Comparison of ENCODE assay signal across 8 mouse cellular contexts in genomic region chr5:125433793-125434337, GRCm38 (mm10). TPM values are rescaled to one million over a fixed set of nuclear protein-coding genes. Genes with fewer than 3 reads are reported as not detected.
DNase-seq lines count a peak whose midpoint lies in the region; ATAC-seq and TF ChIP-seq lines count a peak whose summit lies in the region.

Gene Dhx37, minus strand, starts transcription at chr5:125434121.

- no peak for TF ChIP-seq RAD21 in CH12.LX (IDR thresholded peaks at IDR 0.05; ENCODE audit: low read depth, low read length)

- no peaks in the 10 kb centered on the region for H3K27me3 ChIP-seq in CH12.LX (replicated peaks)
- no peaks in the 10 kb centered on the region for H3K27me3 ChIP-seq in forebrain, embryonic 11.5 days (ENCODE audit: control insufficient read depth, insufficient read depth, low read length)
- no peaks in the 10 kb centered on the region for H3K27me3 ChIP-seq in heart, embryonic 16.5 days (ENCODE audit: control insufficient read depth, insufficient read depth, low read length)
- no peaks in the 10 kb centered on the region for H3K27me3 ChIP-seq in liver, embryonic 15.5 days
- no peaks in the 10 kb centered on the region for H3K27me3 ChIP-seq in neural tube, embryonic 12.5 days (replicated peaks)

- H3K79me2 ChIP-seq in CH12.LX (replicated peaks; ENCODE audit: control insufficient read depth, extremely low read depth, insufficient read depth, poor library complexity, severe bottlenecking), result peaks cover 15% of the 10 kb centered on the region

- ATAC-seq in forebrain, embryonic 11.5 days (replicated peaks; ENCODE audit: low FRiP score), result peak; percentile 95
- ATAC-seq in heart, embryonic 16.5 days (replicated peaks; ENCODE audit: extremely low read depth, insufficient read depth, low FRiP score), result peak; percentile 95
- peak; percentile 97 for ATAC-seq in liver, embryonic 15.5 days (ENCODE audit: insufficient read depth)
- ATAC-seq in neural tube, embryonic 12.5 days (ENCODE audit: low FRiP score, low read depth), result peak; percentile 94

- DNase-seq in CH12.LX (ENCODE audit: extremely low read depth), result peak; percentile 98
- peak; percentile 94 for DNase-seq in c-Kit-positive CD71-positive TER-119-negative erythroid progenitor cells, embryonic 14.5 days (ENCODE audit: low read depth)
- DNase-seq in forebrain, embryonic 11.5 days (ENCODE audit: low spot score), result peak; percentile 96
- peak; percentile 95 to 97 for DNase-seq in kidney, postnatal 36 days
- DNase-seq in telencephalon, adult 2 months (ENCODE audit: low read depth, low spot score), result peak; percentile 93

- dilution Hi-C loops in CH12.LX (cut with MboI; ENCODE audit: extremely low pct_ligation_motif_present, extremely low pct_unique_long_range_greater_than_20kb, low sequenced_read_pairs), result no loop called here

- no peak for TF ChIP-seq CTCF in CH12.LX (conservative IDR thresholded peaks at IDR 0.05 in 1 of 2, IDR thresholded peaks at IDR 0.05 in 1 of 2; ENCODE audit: low read depth in 2 of 2, low read length in 2 of 2)

- in situ Hi-C loops in CH12.LX (cut with MboI; ENCODE audit: low pct_ligation_motif_present, low pct_unique_long_range_greater_than_20kb, low sequenced_read_pairs), result no loop called here

- H3K36me3 ChIP-seq in CH12.LX (replicated peaks in 1 of 2; ENCODE audit: control insufficient read depth in 1 of 2, insufficient read depth in 1 of 2, low read length in 1 of 2), result peaks cover 25 to 34% of the 10 kb centered on the region in 2 experiments
- H3K36me3 ChIP-seq in forebrain, embryonic 11.5 days (ENCODE audit: control insufficient read depth, insufficient read depth, low read length), result peaks cover 5% of the 10 kb centered on the region
- H3K36me3 ChIP-seq in heart, embryonic 16.5 days (ENCODE audit: control insufficient read depth, insufficient read depth), result peaks cover 21% of the 10 kb centered on the region
- H3K36me3 ChIP-seq in liver, embryonic 15.5 days (replicated peaks), result peaks cover 26% of the 10 kb centered on the region
- peaks cover 29% of the 10 kb centered on the region for H3K36me3 ChIP-seq in neural tube, embryonic 12.5 days

- H3K4me1 ChIP-seq in CH12.LX (ENCODE audit: control insufficient read depth in 1 of 2, insufficient read depth in 2 of 2), result peaks cover 5 to 16% of the 10 kb centered on the region in 2 experiments
- H3K4me1 ChIP-seq in forebrain, embryonic 11.5 days (replicated peaks; ENCODE audit: control insufficient read depth, insufficient read depth, low read length), result no peaks in the 10 kb centered on the region; the same call in 1 of the 2 replicates
- peaks cover 8% of the 10 kb centered on the region for H3K4me1 ChIP-seq in heart, embryonic 16.5 days (ENCODE audit: control insufficient read depth, insufficient read depth, low read length)
- peaks cover 28% of the 10 kb centered on the region for H3K4me1 ChIP-seq in liver, embryonic 15.5 days (replicated peaks)
- peaks cover 10% of the 10 kb centered on the region for H3K4me1 ChIP-seq in neural tube, embryonic 12.5 days

- peak; percentile 94 for TF ChIP-seq POLR2A in CH12.LX (IDR thresholded peaks at IDR 0.05; ENCODE audit: low read depth, low read length)

- TF ChIP-seq EP300 in CH12.LX (IDR thresholded peaks at IDR 0.05; ENCODE audit: low read length), result no peak

- H3K4me3 ChIP-seq in CH12.LX (replicated peaks in 1 of 3; ENCODE audit: low read depth in 2 of 3, low read length in 2 of 3, poor library complexity in 1 of 3), result peak within 1 kb of the TSS; percentile 78 to 96 (median 89)
- peak within 1 kb of the TSS; percentile 87 for H3K4me3 ChIP-seq in forebrain, embryonic 11.5 days (ENCODE audit: low read depth, low read length)
- peak within 1 kb of the TSS; percentile 87 for H3K4me3 ChIP-seq in heart, embryonic 16.5 days (ENCODE audit: low read length)
- peak within 1 kb of the TSS; percentile 88 for H3K4me3 ChIP-seq in liver, embryonic 15.5 days (replicated peaks)
- peak within 1 kb of the TSS; percentile 92 for H3K4me3 ChIP-seq in neural tube, embryonic 12.5 days

- under 1% methylated on average over 46 of the region's 46 CpGs for WGBS in forebrain, embryonic 11.5 days
- under 1% methylated on average over 46 of the region's 46 CpGs for WGBS in heart, embryonic 16.5 days
- under 1% methylated on average over 46 of the region's 46 CpGs for WGBS in liver, embryonic 15.5 days (ENCODE audit: insufficient replicate concordance)
- WGBS in neural tube, embryonic 12.5 days, result under 1% methylated on average over 46 of the region's 46 CpGs

- no peaks in the 10 kb centered on the region for H3K9me3 ChIP-seq in CH12.LX (replicated peaks; ENCODE audit: low read length)
- H3K9me3 ChIP-seq in forebrain, embryonic 11.5 days (ENCODE audit: control insufficient read depth, low read length), result no peaks in the 10 kb centered on the region
- no peaks in the 10 kb centered on the region for H3K9me3 ChIP-seq in heart, embryonic 16.5 days (replicated peaks; ENCODE audit: control insufficient read depth, low read length)
- no peaks in the 10 kb centered on the region for H3K9me3 ChIP-seq in liver, embryonic 15.5 days (replicated peaks)
- H3K9me3 ChIP-seq in neural tube, embryonic 12.5 days, result no peaks in the 10 kb centered on the region

- H3K27ac ChIP-seq in CH12.LX (ENCODE audit: insufficient read depth, low read depth), result no peak within 1 kb of the TSS
- no peak within 1 kb of the TSS for H3K27ac ChIP-seq in forebrain, embryonic 11.5 days (ENCODE audit: low read depth, low read length)
- peak within 1 kb of the TSS; percentile 56; the same call in 1 of the 2 replicates for H3K27ac ChIP-seq in heart, embryonic 16.5 days (ENCODE audit: low read length)
- peak within 1 kb of the TSS; percentile 81 for H3K27ac ChIP-seq in liver, embryonic 15.5 days (replicated peaks)
- H3K27ac ChIP-seq in neural tube, embryonic 12.5 days, result no peak within 1 kb of the TSS

- H3K9ac ChIP-seq in CH12.LX (ENCODE audit: insufficient read depth, low read depth), result peak within 1 kb of the TSS; percentile 65
- H3K9ac ChIP-seq in forebrain, embryonic 11.5 days (ENCODE audit: low read length), result peak within 1 kb of the TSS; percentile 89
- H3K9ac ChIP-seq in heart, embryonic 16.5 days (ENCODE audit: low read length), result peak within 1 kb of the TSS; percentile 92
- H3K9ac ChIP-seq in liver, embryonic 15.5 days, result peak within 1 kb of the TSS; percentile 90
- peak within 1 kb of the TSS; percentile 93 for H3K9ac ChIP-seq in neural tube, embryonic 12.5 days

- peak within 1 kb of the TSS; percentile 92 for H3K4me2 ChIP-seq in CH12.LX (ENCODE audit: insufficient read depth, low read depth, poor library complexity, severe bottlenecking)
- peak within 1 kb of the TSS; percentile 90 for H3K4me2 ChIP-seq in forebrain, embryonic 11.5 days (ENCODE audit: low read depth, low read length, severe bottlenecking)
- H3K4me2 ChIP-seq in heart, embryonic 16.5 days (ENCODE audit: low read depth, low read length), result peak within 1 kb of the TSS; percentile 83
- peak within 1 kb of the TSS; percentile 100 for H3K4me2 ChIP-seq in liver, embryonic 15.5 days
- peak within 1 kb of the TSS; percentile 86 for H3K4me2 ChIP-seq in neural tube, embryonic 12.5 days (replicated peaks)

TF ChIP-seq in CH12.LX, 34 proteins besides CTCF, POLR2A, EP300 and RAD21 (continues in another document):
- TF ChIP-seq ZKSCAN1 (IDR thresholded peaks at IDR 0.05; ENCODE audit: borderline replicate concordance, low read depth, low read length) (no peak), ZC3H11A (IDR thresholded peaks at IDR 0.05; ENCODE audit: low read depth, low read length) (no peak), E2F4 (IDR thresholded peaks at IDR 0.05; ENCODE audit: insufficient replicate concordance, low read depth, low read length) (no peak), IRF4 (IDR thresholded peaks at IDR 0.05; ENCODE audit: low read depth, low read length) (peak; percentile 40; the same call in 1 of the 2 replicates), SIN3A (IDR thresholded peaks at IDR 0.05; ENCODE audit: low read length) (peak; percentile 98), KAT2A (IDR thresholded peaks at IDR 0.05; ENCODE audit: insufficient replicate concordance, low read length) (peak; percentile 59; the same call in 1 of the 2 replicates), UBTF (IDR thresholded peaks at IDR 0.05; ENCODE audit: low read depth, low read length) (0 out of 2 replicates have a peak, but pooled peaks have one; percentile 41), ELF1 (IDR thresholded peaks at IDR 0.05; ENCODE audit: low read depth, low read length) (peak; percentile 93), TCF12 (IDR thresholded peaks at IDR 0.05; ENCODE audit: low read depth, low read length) (peak; percentile 69), JUN (IDR thresholded peaks at IDR 0.05; ENCODE audit: insufficient read depth, low read depth, low read length) (no peak), NRF1 (IDR thresholded peaks at IDR 0.05; ENCODE audit: low read depth, low read length) (peak; percentile 100), MYC (IDR thresholded peaks at IDR 0.05; ENCODE audit: low read depth, low read length) (peak; percentile 89), RCOR1 (conservative IDR thresholded peaks at IDR 0.05; ENCODE audit: low read depth, low read length) (no peak), GABPA (IDR thresholded peaks at IDR 0.05; ENCODE audit: insufficient replicate concordance, low read depth, low read length) (no peak), PAX5 (IDR thresholded peaks at IDR 0.05; ENCODE audit: low read length) (no peak), SMC3 (IDR thresholded peaks at IDR 0.05; ENCODE audit: low read depth, low read length) (no peak), MAX (IDR thresholded peaks at IDR 0.05; ENCODE audit: low read length) (peak; percentile 92), MAFK (IDR thresholded peaks at IDR 0.05; ENCODE audit: insufficient replicate concordance, low read length) (no peak), BHLHE40 (IDR thresholded peaks at IDR 0.05; ENCODE audit: low read depth, low read length) (peak; percentile 27; the same call in 1 of the 2 replicates), CHD2 (IDR thresholded peaks at IDR 0.05; ENCODE audit: low read length) (no peak), MXI1 (IDR thresholded peaks at IDR 0.05; ENCODE audit: low read depth, low read length) (peak; percentile 98), NELFE (IDR thresholded peaks at IDR 0.05; ENCODE audit: low read depth, low read length) (peak; percentile 97), JUND (conservative IDR thresholded peaks at IDR 0.05; ENCODE audit: low read depth, low read length) (no peak), CHD1 (IDR thresholded peaks at IDR 0.05; ENCODE audit: low read depth, low read length) (no peak)

RNA-seq across cellular contexts. Expression of gene Dhx37, which starts in this region (rescaled TPM):
- total RNA-seq in CH12.LX (2012; rRNA removed) (21.0 and 23.8 TPM in 2 replicates), CH12.LX (2014; rRNA removed) (22.7 and 26.0 TPM in 2 replicates)
- 33.0 and 36.9 TPM in 2 replicates for polyA plus RNA-seq in CH12.LX (2012; ENCODE audit: insufficient read length, low read depth)
- polyA plus RNA-seq in forebrain, embryonic 11.5 days (2014; fragmentation: Nextera tagmentation; extraction: Ambion mirVana), result 15.7 and 16.4 TPM in 2 replicates
- 8.5 and 10.5 TPM in 2 replicates for polyA plus RNA-seq in heart, embryonic 16.5 days (2015; fragmentation: Nextera tagmentation; extraction: Ambion mirVana)
- 4.8 and 4.9 TPM in 2 replicates for polyA plus RNA-seq in liver, embryonic 15.5 days (2015; fragmentation: Nextera tagmentation; extraction: Ambion mirVana)
- 15.0 and 15.6 TPM in 2 replicates for polyA plus RNA-seq in neural tube, embryonic 12.5 days (2016; fragmentation: Nextera tagmentation; extraction: Ambion mirVana)

Comparison
In these comparisons a context has a peak if more than half of its experiments do, and no peak if none do; other contexts are left out.
1. H3K27ac ChIP-seq: peak in heart, embryonic 16.5 days (single experiment) and liver, embryonic 15.5 days (single experiment); none in CH12.LX (single experiment), forebrain, embryonic 11.5 days (single experiment) and neural tube, embryonic 12.5 days (single experiment).
2. Peak in every context shown above with its lines, with median percentiles within 50 percentile points of each other: DNase-seq, H3K4me2 ChIP-seq, H3K4me3 ChIP-seq, H3K9ac ChIP-seq and ATAC-seq.